Mouse (Mus musculus): ENCODE data around the gene Rfc2.

GRCm38 (mm10) chr5:134593093-134593492 lies 11.9 kb downstream of the Rfc2 start:
- no peak for TF ChIP-seq FLI1 (IDR thresholded peaks at IDR 0.05; ENCODE audit: low read length)
- no peak for TF ChIP-seq GATA1 (IDR thresholded peaks at IDR 0.05; ENCODE audit: borderline replicate concordance, low read length)

Measured in megakaryocyte, embryonic 14.5 days (primary cell).